Mouse (Mus musculus) testis, adult 2 months (tissue): ENCODE data around the gene Crkl. TPM values are rescaled to one million over a fixed set of nuclear protein-coding genes. Genes with fewer than 3 reads are reported as not detected.

ENCODE experiments used
- H3K27ac ChIP-seq: fragments of 200-500 bp; 2 replicates; pipeline ENCODE4 v1.5.1; 2012; ENCODE audit warnings: low read depth, low read length; ENCODE audit not compliant: control insufficient read depth, insufficient read depth
- H3K27me3 ChIP-seq: fragments of 200-500 bp; 2 replicates; pipeline ENCODE4 v1.6.1; 2012; ENCODE audit warnings: mild to moderate bottlenecking, low read length, moderate library complexity; ENCODE audit not compliant: control insufficient read depth, insufficient read depth
- H3K36me3 ChIP-seq: fragments of 200-500 bp; 2 replicates; pipeline ENCODE4 v1.6.1; 2012; ENCODE audit warnings: mild to moderate bottlenecking, low read length; ENCODE audit not compliant: control insufficient read depth, insufficient read depth
- H3K4me1 ChIP-seq: fragments of 200-500 bp; 2 replicates; pipeline ENCODE4 v1.6.1; 2012; ENCODE audit warnings: low read length; ENCODE audit not compliant: control insufficient read depth, insufficient read depth
- H3K4me3 ChIP-seq: fragments of 200-500 bp; 2 replicates; pipeline ENCODE4 v1.5.1; 2012; ENCODE audit warnings: low read depth, mild to moderate bottlenecking, low read length, moderate library complexity, mixed read lengths; ENCODE audit not compliant: control insufficient read depth
- CTCF ChIP-seq: fragments of 200-500 bp; IDR thresholded peaks from 2 replicates; pipeline ENCODE4 v1.5.1; 2012; ENCODE audit warnings: low read depth, mild to moderate bottlenecking, inconsistent platforms, low read length, moderate library complexity; ENCODE audit not compliant: control insufficient read depth, insufficient read depth, insufficient replicate concordance
- POLR2A ChIP-seq: fragments of 200-500 bp; IDR thresholded peaks from 2 replicates; pipeline ENCODE4 v1.6.1; 2012; ENCODE audit warnings: low read depth, mild to moderate bottlenecking, inconsistent platforms, low read length, moderate library complexity; ENCODE audit not compliant: control insufficient read depth
- polyA plus RNA-seq: library from polyadenylated mRNA; depleted of rRNA; stranded (reverse); fragments of >200 nt; gene quantifications from 2 replicates; pipeline ENCODE4 v1.2.3, GENCODE M21; 2012

The Crkl gene
- polyA plus RNA-seq, 1 experiment, result 15.5 TPM

DNA sequence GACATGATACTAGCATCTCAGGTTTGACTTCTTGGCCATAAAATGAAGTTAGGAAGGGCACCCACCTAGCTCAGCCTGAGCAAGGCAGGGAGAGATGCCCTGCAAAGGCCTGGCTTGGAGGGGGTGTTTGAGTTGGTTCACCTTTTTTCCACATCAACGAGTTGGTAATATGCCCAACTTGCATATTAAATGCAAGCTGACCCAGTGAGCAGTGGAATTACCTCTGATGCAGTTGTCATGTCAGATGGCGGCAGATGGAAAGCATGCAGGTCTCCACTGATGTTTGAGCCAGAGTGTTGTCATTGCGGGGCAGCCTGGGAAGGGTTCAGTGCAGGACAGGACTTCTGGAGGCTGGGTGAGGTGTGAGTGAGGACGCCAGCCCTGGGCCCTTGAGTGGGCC lies 59.6 kb downstream of the Crkl start:
- no peak for TF ChIP-seq POLR2A
- no peak for TF ChIP-seq CTCF
- no peak overlapping the region for H3K4me3 ChIP-seq
- H3K27me3 ChIP-seq, result no peaks in the 10 kb centered on the region
- peaks cover 5% of the 10 kb centered on the region for H3K4me1 ChIP-seq
- no peak overlapping the region for H3K27ac ChIP-seq
- no peaks in the 10 kb centered on the region for H3K36me3 ChIP-seq

DNA sequence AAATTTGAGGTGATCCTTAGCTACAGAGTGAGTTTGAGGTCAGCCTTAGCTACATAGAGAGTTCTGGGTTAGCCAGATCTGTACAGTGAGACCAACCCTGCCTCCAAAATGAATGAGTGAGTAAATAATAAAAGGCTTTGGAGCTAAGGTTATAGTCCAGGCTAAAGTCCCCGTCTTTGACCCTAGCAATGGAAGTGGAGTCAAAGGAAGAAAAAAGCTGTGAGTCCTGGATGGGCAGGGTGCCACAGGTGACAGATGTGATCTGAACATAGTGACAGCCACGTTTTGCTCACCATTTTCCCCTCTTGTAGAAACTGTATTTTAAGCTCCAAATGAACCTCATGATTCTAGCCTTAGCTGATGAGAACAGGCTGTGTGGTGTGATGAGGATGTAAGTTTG lies 67.1 kb downstream of the Crkl start:
- Histone ChIP-seq H3K4me1 (no peaks in the 10 kb centered on the region), H3K27me3 (no peaks in the 10 kb centered on the region), H3K36me3 (peaks cover 3% of the 10 kb centered on the region), H3K27ac (no peak overlapping the region), H3K4me3 (no peak overlapping the region)
- TF ChIP-seq CTCF (no peak), POLR2A (no peak)

DNA sequence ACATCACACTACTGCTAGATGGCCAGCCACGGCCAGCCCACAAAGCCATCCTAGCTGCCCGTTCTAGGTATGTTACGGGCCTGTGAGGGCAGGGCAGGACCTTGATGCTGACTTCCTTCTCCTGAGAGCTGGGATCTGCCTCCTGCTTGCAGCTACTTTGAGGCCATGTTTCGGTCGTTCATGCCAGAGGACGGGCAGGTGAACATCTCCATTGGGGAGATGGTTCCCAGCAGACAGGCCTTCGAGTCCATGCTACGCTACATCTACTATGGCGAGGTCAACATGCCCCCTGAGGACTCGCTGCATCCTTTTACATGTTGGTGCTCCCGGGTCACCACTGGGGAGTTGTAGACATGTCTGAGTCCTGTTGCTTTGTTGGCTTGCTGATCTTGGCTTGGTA lies 72.4 kb downstream of the Crkl start:
- TF ChIP-seq POLR2A, result no peak
- no peak for TF ChIP-seq CTCF
- H3K36me3 ChIP-seq, result peaks cover 1% of the 10 kb centered on the region
- H3K27ac ChIP-seq, result no peak overlapping the region
- no peaks in the 10 kb centered on the region for H3K27me3 ChIP-seq
- no peaks in the 10 kb centered on the region for H3K4me1 ChIP-seq
- no peak overlapping the region for H3K4me3 ChIP-seq

DNA sequence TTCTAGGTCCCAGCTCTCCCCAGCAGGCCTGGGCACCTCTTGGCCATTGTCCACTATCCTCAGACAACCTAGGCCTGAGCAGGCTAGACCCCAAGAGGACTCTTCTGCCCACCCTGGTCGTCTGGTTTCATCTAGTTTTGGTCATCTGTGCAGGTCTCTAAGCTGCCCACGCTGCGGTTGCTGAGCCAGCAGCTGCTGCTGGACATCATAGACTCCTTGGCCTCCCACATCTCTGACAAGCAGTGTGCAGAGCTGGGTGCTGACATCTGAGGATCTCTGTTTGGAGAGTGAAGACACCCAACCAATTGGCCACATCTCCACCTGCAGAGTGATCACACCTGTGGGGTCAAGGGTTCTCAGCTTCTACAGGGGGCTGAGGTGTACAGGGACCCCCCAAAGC lies 73.7 kb downstream of the Crkl start:
- no peak overlapping the region for H3K27ac ChIP-seq
- no peak overlapping the region for H3K4me3 ChIP-seq
- no peaks in the 10 kb centered on the region for H3K27me3 ChIP-seq
- H3K36me3 ChIP-seq, result no peaks in the 10 kb centered on the region; the same call in none of the 2 replicates
- H3K4me1 ChIP-seq, result peaks cover 3% of the 10 kb centered on the region
- TF ChIP-seq POLR2A (no peak), CTCF (no peak)

DNA sequence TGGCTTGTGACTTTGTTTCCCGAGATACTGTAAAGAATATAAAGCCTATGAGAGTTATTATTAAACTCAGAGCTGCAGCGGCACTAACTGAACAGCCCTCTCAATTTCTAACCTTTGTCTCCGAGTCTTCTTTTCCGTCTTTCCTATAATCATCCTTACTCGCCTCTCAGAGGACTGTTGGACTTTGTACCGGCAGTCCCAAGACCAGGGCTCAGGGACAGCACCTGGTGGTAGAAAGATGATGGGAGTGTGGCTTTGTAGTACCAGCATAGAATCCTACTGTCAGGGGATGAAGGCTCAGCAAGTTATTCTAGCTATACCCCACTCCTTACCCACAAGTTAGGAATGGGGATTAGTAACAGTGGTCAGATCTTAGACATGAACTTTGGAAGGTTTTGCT lies 74.4 kb downstream of the Crkl start:
- H3K27ac ChIP-seq, result no peak overlapping the region
- no peaks in the 10 kb centered on the region; the same call in none of the 2 replicates for H3K36me3 ChIP-seq
- TF ChIP-seq POLR2A, result no peak
- TF ChIP-seq CTCF, result no peak
- peaks cover 3% of the 10 kb centered on the region for H3K4me1 ChIP-seq
- H3K4me3 ChIP-seq, result no peak overlapping the region
- H3K27me3 ChIP-seq, result no peaks in the 10 kb centered on the region

DNA sequence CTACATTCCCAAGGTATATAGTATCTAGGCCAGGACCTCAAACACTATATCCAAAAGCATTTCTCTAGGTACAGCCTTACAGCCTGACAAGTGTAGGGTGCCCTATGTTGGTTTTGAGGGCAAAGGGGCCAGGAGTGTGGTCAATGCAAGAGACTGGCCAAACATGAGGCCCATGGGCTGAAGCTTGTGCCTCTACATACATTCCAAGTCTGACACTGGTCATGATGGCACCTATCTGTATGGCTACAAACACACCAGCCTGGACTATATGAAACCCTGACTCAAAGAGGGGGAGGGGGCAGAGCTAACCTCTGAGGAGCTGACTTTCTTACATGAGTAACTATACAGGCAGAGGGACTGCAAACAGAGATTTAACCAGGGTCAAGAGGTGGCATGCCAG lies 75.8 kb downstream of the Crkl start:
- no peak overlapping the region for H3K27ac ChIP-seq
- H3K4me1 ChIP-seq, result peaks cover 3% of the 10 kb centered on the region
- no peak overlapping the region for H3K4me3 ChIP-seq
- no peaks in the 10 kb centered on the region for H3K27me3 ChIP-seq
- no peaks in the 10 kb centered on the region; the same call in 1 of the 2 replicates for H3K36me3 ChIP-seq
- TF ChIP-seq POLR2A (no peak), CTCF (no peak)

DNA sequence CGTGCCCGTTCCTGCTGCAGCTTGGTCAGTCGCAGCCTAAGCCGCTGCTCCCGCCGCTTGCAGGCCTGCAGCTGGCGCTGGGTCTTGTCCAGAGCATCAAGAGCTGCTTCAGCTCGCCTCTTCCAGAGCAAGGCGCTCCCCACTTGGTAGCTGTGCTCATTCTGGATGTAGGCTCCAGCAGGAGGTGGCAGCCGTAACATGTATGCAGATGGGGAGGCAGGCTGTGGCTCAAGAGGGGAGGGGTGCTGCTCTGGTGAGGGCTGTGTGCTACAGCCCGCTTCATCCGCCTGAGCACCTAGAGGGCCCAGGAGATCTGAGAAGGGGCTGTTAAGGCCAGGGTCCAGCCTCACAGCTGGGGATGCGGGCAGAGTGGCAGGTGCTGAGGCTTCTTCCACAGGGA lies 76.5 kb downstream of the Crkl start:
- Histone ChIP-seq H3K27me3 (no peaks in the 10 kb centered on the region), H3K36me3 (no peaks in the 10 kb centered on the region; the same call in 1 of the 2 replicates), H3K27ac (no peak overlapping the region), H3K4me3 (no peak overlapping the region), H3K4me1 (peaks cover 3% of the 10 kb centered on the region)
- no peak for TF ChIP-seq POLR2A
- no peak for TF ChIP-seq CTCF

DNA sequence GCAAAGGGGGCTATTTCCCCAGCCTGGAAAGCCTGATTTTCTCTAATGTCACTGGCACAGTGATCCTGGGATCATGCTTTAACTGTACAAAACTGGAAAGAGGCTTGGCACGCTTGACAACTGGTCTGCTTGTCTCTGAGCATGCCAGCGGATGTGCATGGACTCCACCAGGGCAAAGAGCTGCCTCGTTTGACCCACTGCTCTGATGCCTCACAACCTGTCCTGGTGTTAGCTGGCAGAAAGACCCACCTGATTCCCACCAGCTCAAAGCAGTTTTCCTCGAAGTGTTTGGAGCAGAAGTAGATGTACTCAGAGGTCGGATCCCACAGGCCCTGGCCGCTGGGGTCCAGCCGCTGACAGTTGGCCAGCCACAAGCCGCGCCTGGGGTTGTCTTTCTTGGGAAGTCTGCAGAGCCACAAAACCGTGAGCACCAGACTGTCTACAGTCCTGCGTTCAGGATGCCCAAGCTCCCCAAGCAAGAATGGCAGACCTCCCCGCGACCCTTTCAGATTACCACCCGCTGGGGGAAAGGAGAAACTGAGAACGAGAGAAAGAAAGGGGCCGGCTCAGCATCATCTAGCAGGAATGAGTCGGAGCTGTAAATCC lies 78.3 kb downstream of the Crkl start:
- Histone ChIP-seq H3K4me3 (peak overlapping the region; percentile 83), H3K27ac (peak overlapping the region; percentile 86), H3K36me3 (no peaks in the 10 kb centered on the region; the same call in 1 of the 2 replicates), H3K4me1 (peaks cover 3% of the 10 kb centered on the region), H3K27me3 (no peaks in the 10 kb centered on the region)
- no peak for TF ChIP-seq CTCF
- no peak for TF ChIP-seq POLR2A
